Mouse (Mus musculus) urinary bladder, postnatal 0 days (tissue): ENCODE measurements around the gene Gpr174. TPM values are rescaled to one million over a fixed set of nuclear protein-coding genes. Genes with fewer than 3 reads are reported as not detected.

Experiments used
- polyA plus RNA-seq: library from polyadenylated mRNA; unstranded; fragments of >200 nt; fragmentation: Nextera tagmentation; extraction: Ambion mirVana; gene quantifications from 2 replicates; pipeline ENCODE4 v1.2.1, GENCODE M21; 2015

The Gpr174 gene
- polyA plus RNA-seq: 0.08 TPM in 1 of 2 replicates, not detected in the other

DNA sequence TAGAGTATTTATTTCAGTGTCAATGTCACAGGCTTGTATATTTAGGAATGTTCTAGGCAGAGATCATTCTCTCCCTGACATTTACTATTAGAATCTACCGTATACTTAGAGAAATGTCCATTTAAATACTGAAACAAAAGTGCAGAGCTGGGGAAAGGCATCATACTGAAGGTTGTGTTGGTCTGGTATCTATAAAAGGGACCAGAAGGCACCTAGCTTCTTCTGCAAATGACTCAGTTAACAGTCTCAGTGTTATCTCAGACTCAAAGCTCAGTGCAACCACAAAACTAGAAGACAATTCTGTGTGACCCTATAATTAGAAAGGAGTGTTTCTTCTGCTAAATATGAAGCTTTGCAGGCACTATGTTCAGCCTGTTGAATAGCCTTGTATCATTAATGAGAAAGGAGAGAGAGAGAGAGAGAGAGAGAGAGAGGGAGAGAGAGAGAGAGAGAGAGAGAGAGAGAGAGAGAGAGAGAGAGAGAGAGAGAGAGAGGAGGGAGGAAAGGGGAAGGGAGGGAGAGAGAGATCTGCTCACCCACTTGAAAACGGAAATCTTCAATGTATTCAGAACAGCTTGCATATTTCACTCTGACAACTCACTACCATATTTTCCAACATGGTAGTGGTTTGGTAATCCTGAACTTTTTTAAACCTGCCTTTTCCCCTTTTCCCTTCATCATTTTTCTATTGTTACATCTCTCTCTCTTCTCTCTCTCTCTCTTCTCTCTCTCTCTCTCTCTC is at the start of gene Gpr174:
Gene Gpr174 (plus strand): TSS at position 393 of the 742 bp plus-strand sequence.

Other genes with a start within 250 kb of the Gpr174 start
- 0.06 TPM in 1 of 2 replicates, not detected in the other for gene P2ry10, start 167.4 kb upstream of the Gpr174 start, polyA plus RNA-seq
- gene P2ry10b, start 107.0 kb upstream of the Gpr174 start, polyA plus RNA-seq: 0.48 and 1.5 TPM in 2 replicates
- gene Itm2a, start 147.5 kb downstream of the Gpr174 start, polyA plus RNA-seq: 891 and 1,044 TPM in 2 replicates